Mouse (Mus musculus): ENCODE data around the gene 5730409E04Rik.

Gene 5730409E04Rik

DNA sequence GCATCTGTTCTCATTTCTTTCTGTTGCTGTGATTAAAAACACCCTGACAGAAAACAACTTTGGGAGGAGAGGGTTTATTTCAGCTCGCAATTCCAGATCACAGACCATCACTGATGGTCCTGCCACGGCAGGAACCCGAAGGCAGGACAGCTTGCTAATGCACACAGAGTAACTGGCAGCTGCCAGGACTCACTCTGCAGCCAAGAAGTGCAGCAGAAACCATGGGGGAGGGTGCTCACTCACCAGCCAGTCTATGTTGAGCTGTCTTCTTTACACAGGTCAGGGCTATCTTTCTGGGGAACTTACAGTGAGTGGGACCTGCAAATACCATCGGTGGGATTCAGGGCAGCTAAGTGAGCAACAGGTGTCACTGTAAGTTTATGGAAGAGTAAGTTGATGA, 27.8 kb downstream of the 5730409E04Rik start:
- no peak for DNase-seq

DNA sequence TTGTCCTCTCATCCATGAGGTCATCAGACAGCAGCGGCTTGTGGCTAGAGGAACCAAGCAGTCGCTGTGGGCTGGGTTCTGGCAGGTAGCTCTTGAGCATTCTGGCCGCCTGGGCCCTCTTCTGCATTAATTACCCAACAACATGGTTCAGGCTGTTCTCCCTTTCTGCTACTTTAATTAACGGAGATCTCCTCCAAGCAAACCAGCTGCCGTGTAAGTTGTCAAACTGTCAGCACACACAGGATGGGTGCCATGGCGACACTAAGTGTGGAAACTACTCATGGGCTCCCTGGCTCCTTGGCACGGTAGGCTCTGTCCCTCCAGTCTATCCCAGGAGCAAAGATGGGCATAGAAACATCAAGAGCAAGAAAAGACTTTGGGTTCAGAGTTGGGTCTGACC, 29.7 kb downstream of the 5730409E04Rik start:
- DNase-seq: no peak

DNA sequence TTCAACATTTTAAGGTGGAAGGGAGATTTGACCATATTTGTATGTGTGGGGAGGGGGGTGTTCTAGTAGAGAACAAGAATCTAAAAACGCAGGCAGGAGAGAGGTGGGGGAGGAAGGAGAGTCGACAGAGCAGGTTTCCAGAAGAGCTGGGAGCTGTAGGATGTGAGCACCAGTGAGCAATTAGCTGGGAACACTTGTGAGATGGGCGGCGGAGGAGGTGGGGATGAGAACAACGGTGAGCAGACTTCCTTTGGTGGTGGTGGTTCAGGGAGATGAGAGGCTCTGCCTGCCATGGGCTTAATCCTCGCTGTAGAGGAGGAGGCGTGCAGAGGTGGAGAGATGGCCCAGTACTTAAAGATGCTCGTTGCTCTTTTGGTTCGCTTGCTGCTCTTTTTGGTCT, 32.3 kb downstream of the 5730409E04Rik start:
- peak; percentile 59 for DNase-seq

DNA sequence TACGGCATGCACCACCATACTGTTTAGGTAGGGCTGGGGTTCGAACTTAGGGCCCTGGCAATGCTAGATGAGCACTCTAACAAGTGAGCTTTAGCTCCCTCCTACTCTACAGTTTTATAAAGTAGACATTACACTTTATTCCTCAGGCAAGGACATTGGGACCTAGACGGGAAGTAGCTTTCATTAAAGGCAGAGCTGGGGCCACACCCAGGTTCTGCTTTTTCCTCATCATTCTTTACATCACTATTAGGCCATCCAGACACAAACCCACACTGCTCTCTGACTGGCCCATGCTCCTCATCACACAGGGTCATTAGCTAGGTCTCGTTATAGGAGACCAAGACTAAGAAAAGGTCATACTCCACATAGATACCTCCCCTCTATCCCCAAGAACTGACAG, 34.2 kb downstream of the 5730409E04Rik start:
- DNase-seq: no peak

DNA sequence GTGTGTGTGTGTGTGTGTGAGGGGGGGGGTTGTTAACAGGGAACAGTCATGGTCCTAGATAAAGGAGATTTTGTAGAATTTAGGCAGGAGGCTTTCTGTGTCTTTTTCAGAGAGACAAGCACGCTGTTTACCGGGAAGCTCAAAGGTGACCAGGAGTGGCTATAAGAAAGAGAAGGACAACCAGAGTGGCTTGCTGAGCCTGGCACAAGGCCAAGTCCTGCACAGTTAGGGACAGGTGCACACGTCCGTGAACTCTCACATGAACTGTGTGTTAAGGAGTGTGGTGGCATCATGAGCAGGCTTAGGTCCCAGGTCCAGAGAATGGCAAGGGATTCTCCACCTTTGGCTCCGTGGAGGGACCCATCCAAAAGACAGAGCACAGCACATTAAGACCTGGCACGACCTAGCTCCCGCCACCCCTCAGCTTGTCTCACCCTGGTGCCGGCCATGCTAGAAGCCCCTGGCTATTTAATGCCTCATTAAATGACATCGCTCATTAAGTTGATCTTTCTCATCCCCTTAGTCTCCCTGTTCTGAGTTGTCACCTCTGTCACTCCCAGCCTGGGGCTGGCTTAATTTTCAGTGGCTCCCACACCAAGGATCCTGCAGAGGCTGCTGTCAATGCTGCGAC, 34.8 kb downstream of the 5730409E04Rik start:
- DNase-seq: no peak

DNA sequence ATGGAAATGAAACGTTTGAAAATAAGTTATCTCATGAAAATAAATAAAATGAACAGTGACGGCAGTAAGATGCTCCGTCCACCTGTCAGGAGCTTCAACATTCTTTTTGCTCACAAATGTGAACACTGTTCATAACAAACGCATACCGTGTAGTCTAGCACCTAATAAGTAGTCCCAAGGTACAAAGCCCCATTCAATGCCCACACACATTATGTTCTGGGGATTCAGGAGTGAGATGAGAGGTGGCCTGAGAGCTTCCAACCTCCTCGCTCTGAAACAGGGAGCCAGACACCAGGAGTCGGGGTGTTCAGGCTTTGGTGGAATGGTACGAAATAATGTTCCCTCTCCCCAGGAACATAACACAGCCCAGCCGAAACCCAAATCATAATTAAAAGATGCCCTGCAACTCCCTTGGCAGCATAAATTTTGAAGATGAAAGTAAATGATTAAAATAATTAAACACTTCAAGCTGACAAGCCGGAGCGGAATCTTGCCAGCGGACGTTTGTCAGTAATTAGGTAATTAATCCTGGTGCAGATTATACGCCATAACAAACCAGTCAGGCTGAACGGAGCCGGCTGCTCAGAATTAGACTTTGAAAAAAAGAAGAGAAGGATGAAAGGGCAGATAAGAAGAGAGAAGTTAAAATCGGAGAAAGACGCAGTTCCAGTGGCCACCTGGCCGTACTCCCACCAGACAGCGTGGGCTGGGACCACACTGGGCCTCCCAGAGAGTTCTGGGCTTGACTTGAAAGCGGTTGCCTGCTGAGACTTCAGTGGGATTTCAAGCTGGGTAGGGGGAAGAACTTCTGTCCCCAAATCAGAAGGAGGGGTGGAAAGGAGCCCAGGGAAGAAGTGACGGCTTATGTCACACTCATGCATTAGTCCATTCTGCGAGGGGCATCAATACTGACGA, 38.6 kb downstream of the 5730409E04Rik start:
- DNase-seq: no peak

DNA sequence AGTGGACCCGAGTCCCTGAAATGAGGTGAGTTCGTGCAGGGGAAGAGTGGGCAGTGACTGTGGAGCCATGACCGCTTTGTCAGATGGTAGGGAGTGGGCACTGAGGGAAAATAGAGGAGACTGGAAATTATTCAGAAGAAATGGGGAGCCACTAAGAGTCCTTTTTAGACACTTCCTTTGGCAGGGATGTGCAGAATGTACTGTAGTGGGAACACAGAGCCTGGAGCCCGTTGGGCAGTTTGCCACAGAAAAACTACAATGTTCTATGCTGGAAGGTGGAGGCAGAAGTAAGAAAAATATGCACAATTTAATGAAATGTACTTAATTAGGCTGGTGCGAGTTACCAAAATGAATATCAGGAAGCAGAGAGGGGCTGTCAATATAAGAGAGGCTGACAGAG, 43.5 kb downstream of the 5730409E04Rik start:
- DNase-seq: no peak

DNA sequence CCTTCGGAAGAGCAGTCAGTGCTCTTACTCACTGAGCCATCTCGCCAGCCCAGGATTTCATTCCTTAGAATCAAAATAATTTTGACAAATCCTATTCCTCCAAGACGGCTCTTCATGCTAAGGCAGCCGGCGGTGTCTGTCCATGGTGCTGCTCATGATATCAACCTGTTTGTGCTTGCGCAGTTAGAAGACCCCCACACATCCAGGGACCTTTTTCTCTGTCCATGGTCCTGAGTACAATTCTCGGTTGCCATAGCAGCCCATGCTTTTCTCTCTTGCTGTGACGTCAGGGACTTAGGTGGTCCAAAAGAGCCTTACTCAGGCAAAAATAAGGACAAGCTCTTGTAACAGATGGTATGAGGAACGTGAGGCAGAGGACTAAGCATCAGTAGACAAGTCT, 45.7 kb downstream of the 5730409E04Rik start:
- no peak for DNase-seq

DNA sequence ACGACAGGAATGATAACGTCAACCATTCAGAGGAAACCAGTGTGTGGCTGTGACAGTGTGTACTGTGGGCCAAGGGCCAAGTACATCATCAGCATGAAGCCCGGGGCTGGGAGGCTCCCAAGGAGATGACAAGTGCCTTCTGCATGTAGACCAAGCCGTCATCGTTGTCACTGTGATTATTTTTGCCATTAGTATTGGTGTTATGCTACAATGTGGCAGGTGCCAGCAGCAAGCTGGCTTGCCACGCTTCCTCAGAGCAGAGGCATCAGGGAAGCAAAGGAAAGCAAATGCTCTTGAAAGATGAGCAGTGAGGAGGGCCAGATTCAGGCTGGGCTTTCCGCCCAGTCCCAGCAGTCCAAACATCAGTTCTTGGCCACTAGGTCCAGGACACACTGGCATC, 51.6 kb downstream of the 5730409E04Rik start:
- DNase-seq: no peak
